Mouse (Mus musculus) E14TG2a.4 (cell line): ENCODE data around the gene Dppa1.

Source experiments
- H3K27me3 ChIP-seq: 2 replicates; pipeline ENCODE4 v1.6.1; 2014; ENCODE audit warnings: low read length, control low read depth; ENCODE audit not compliant: insufficient read depth
- H3K36me3 ChIP-seq: 2 replicates; pipeline ENCODE4 v1.6.1; 2014; ENCODE audit warnings: low read length, control low read depth; ENCODE audit not compliant: insufficient read depth
- H3K4me1 ChIP-seq: replicated peaks from 2 replicates; pipeline ENCODE4 v1.6.1; 2014; ENCODE audit warnings: low read depth, low read length, control low read depth
- H3K4me3 ChIP-seq: replicated peaks from 2 replicates; pipeline ENCODE4 v1.5.1; 2014; ENCODE audit warnings: mild to moderate bottlenecking, low read length
- H3K9me3 ChIP-seq: 2 replicates; pipeline ENCODE4 v1.6.1; 2014; ENCODE audit warnings: low read length, control low read depth
- CTCF ChIP-seq: conservative IDR thresholded peaks from 2 replicates; pipeline ENCODE4 v1.5.1; 2014; ENCODE audit warnings: low read length
- NANOG ChIP-seq: IDR thresholded peaks from 2 replicates; pipeline ENCODE4 v1.6.1; 2014; ENCODE audit warnings: borderline replicate concordance, low read length, mixed read lengths
- POU5F1 ChIP-seq: IDR thresholded peaks from 2 replicates; pipeline ENCODE4 v1.6.1; 2014; ENCODE audit warnings: low read length, borderline replicate concordance

Gene Dppa1

DNA sequence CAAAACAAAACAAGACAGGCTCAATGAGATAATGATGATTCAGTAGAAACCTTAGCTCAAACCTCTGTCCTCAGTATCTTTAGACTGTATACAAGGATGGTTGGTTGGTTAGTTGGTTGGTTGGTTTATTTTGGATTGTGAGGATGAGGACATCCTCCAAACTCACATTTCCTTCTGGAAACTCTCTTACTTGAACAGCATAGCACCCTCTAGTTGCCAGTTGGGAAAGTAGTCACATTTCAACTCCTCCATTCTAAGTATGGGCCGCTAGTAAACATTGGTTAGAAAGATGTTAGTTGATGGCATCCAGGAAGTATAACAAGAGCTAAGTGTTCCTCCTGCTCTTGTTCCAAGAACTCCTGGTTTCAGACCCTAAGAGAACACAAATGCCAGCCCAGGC is 60.0 kb downstream of the Dppa1 start:
- H3K4me1 ChIP-seq: no peaks in the 10 kb centered on the region; the same call in 1 of the 2 replicates
- no peaks in the 10 kb centered on the region for H3K9me3 ChIP-seq
- no peak overlapping the region for H3K4me3 ChIP-seq
- TF ChIP-seq NANOG: no peak
- no peak for TF ChIP-seq POU5F1
- no peak; the same call in 1 of the 2 replicates for TF ChIP-seq CTCF
- no peaks in the 10 kb centered on the region for H3K36me3 ChIP-seq
- no peaks in the 10 kb centered on the region for H3K27me3 ChIP-seq

DNA sequence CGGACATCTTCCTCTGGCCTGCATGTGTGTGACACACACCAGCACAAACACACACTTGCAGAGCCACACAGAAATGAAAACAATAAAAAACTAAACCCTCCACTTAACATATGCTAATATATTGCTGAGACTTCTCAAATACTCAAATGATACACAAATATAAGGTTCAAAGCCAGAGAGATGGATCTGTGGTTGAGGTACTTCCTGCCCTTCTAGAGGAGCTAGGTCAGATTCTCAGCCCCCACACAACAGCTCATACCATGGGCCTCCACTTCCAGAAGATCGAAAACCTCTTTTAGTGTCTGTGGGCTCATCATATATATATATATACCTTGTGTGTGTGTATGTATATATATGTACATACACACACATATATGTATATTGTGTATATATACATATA is 63.1 kb downstream of the Dppa1 start:
- H3K4me1 ChIP-seq: peaks cover 4% of the 10 kb centered on the region
- TF ChIP-seq POU5F1 (no peak), NANOG (no peak), CTCF (no peak)
- no peaks in the 10 kb centered on the region for H3K36me3 ChIP-seq
- no peaks in the 10 kb centered on the region for H3K27me3 ChIP-seq
- no peak overlapping the region for H3K4me3 ChIP-seq
- H3K9me3 ChIP-seq: no peaks in the 10 kb centered on the region

DNA sequence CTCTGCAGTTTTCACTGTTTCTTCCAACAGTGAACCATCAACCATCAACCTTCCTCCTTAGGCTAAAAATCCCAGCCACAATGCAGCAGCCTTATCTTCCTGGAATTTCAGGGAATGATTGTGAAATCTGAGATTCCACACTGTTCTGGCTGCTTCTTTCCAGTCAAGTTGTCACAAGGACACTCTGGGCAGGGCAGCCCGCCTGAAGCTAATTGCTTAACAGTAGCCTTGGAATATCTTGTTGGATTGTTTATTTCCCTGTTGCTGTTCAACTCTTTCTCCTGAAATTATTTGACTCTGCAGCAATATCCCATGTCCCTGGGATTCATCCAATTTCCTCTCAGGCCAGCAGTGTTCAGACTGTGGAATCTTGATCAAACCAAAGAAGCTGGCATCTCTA is 64.4 kb downstream of the Dppa1 start:
- H3K36me3 ChIP-seq: no peaks in the 10 kb centered on the region
- peaks cover 6% of the 10 kb centered on the region for H3K4me1 ChIP-seq
- no peaks in the 10 kb centered on the region for H3K27me3 ChIP-seq
- H3K9me3 ChIP-seq: no peaks in the 10 kb centered on the region
- TF ChIP-seq POU5F1: no peak
- no peak for TF ChIP-seq CTCF
- TF ChIP-seq NANOG: no peak
- no peak overlapping the region for H3K4me3 ChIP-seq

DNA sequence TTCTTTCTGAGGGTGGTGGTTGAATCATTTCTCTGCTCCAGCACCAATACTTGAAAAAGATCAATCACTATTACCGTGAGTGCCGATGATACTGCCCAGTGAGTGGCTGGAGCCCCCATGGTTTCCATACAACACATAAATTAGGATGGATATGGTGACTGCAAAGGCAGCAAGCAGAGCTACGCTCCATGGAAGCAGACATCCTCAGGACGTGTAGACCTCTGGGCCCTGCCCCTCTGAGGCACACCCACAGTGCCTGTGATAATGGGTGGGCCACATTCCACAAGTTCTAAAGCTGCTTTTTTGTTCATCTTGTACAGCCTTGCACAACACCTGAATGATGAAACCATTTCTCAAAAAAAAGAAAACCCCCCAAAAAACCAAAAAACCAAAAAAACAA is 68.0 kb downstream of the Dppa1 start:
- Histone ChIP-seq H3K4me3 (no peak overlapping the region), H3K4me1 (peaks cover 6% of the 10 kb centered on the region), H3K36me3 (no peaks in the 10 kb centered on the region), H3K27me3 (no peaks in the 10 kb centered on the region), H3K9me3 (no peaks in the 10 kb centered on the region)
- TF ChIP-seq POU5F1 (no peak), NANOG (no peak), CTCF (no peak)
